Mouse (Mus musculus): ENCODE measurements around the gene Creb5.

Creb5 gene

DNA sequence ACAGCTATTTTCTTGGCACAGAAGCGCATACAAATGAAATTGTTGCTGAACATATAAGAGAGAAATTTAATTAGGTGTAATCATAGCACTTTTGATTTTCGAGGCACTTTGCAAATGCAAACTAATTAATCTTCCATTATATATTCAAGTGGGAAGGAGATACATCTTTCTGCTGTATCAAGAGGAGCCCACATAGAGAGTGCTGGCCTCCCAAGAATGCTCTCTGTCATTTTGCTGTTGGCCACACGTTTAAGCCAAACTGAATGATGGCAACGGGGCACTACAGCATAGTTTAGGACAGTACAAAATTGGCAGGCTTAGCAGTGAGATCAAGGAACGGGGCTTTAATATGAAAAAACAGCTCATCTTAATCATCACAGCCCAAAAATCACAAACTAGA lies 356.4 kb downstream of the Creb5 start:
- no peak for DNase-seq (ENCODE audit: low spot score)

DNA sequence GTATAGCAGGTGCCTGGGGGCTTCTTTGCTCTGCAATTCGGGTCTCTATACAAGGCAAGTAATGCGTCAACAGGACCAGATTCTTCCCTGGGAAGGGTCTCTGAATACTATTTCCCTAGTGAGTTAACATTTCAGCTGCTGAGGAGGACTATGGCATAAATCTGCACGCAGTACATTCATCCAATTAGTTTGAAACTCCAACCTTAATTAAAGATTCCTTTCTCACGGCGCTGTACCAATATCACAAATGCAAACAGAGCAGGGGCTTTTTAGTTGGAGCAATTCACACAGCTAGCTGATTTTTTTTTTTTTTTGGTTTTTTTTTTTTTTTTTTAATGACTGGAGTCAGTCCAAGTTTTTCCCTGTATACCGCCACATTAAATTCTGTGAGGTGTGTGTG lies 357.0 kb downstream of the Creb5 start:
- DNase-seq (ENCODE audit: low spot score): no peak

DNA sequence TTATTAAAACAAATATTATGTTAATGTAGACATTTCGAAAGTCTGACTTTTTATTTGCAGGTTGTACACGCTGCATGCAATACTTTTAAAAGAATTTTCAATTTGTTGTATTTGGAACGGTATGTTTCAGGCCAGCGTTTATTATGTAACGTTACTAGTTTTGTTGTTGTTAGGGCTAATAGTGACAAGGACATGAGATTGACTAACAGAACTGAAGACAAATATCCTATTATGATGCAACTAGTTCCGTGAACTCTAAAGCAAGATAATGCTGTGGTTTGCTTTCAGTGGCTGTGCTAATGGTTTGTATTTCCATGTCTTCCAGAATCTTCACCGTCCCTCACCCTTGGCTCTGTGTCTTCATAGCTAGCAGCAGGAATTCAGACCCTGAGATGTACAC lies 357.9 kb downstream of the Creb5 start:
- DNase-seq (ENCODE audit: low spot score): no peak

DNA sequence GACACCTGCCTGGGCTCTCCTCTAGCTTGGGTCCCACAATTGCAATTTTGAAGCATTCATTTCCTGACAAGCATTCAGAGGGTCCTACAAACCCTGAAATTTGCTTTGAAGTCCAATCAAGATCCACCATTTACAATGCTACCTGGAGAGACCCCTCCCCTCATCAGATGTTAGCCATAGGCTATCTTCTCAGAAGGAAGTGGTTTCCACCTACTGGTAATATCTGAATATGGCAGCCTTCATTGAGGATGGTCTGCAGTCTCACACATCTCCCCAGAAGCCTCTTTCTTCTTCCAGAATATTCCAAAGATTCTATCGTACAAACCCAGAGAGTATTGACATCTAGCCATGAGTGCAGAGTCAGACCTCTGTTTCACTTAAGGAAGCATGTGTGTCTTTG lies 362.7 kb downstream of the Creb5 start:
- DNase-seq (ENCODE audit: low spot score): peak; percentile 40

DNA sequence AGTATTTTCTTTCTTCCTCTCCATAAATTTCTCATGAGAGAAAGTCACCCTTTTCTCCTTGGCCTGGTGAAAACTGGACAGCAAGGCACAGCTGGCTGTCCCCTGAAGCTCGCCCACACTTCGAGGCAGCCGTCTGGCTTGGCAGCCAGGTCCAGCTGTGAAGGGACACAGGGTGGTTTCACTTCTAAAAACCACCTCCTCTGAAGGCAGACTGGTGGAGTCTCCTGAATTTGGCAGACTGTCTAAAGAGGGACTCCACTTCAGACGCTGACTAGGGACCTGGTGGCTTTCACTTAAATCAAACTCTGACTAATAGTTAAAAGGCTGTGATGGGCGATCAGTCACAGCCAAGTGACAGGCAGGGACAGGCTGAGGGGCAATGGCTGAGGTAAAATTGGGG lies 365.6 kb downstream of the Creb5 start:
- no peak for DNase-seq (ENCODE audit: low spot score)

DNA sequence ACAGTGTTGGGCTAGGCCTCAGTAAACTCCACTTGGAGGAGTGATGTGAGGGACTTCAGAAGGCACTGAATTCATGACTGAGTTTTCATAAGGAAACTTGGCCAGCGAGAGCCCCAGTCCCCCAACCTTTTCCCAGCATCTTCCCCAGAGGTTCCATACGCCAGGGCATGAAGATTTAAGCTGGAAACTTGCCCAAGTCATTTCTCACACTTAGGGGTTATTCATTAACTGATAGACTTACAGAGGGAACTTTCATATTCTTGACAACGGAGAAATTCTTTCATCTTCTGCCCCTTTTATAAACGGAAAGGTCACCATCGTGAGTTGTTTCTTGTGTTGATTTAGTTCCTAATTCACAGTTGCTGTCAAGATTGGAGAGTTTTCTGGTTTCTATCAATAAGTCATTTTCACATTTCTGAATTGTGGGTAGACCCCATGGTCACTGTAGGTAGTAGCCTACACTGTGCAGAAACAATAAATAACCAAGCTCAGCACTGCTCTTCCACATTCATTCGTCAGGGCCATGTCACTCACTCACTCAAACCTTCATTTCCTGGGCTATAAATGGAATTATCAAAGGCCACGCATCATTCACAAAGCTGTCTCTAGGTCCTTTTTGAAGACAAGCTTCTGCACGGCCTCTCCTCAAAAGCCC lies 366.8 kb downstream of the Creb5 start:
- DNase-seq (ENCODE audit: low spot score): no peak

DNA sequence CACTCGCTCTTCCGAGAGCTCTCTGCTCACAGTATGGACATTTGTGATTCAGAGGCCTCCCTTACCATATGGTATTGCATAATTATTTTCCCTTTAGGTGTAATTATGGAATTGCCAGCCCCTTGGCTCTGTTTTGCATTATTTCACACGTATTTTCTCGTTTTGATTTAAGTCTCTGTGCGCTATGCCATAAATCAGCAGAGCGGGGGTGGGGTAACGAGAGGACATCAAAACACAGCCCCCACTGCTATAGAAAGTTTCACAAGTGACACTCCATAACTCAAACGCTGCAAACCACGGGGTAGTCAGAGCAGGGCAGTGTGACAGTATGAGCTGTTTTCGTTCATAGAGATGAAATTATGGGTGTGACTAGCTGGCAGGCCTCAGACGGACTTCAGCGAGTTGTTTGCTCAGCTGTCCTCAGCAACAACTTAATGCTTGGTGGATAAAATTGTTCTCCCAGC lies 367.3 kb downstream of the Creb5 start:
- DNase-seq (ENCODE audit: low spot score): peak; percentile 49

DNA sequence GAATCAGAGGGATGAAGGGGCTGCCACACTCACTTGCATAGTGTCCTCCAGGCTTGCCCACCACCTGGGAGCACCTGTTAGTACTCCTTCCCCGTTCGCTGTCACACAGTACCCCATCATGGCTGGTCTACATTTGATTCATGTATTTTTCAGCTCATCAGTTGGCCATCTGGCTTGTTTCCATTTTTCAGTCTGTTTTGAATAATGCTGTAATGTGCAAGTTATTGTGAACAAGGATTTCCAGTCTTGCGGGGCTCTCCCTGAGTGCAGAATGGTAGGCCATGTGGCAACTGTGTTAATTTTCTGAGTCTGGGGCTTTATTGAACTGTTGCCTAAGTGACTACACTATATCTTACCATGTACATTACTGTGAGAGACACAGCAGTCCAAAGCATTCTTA lies 369.4 kb downstream of the Creb5 start:
- no peak for DNase-seq (ENCODE audit: low spot score)

DNA sequence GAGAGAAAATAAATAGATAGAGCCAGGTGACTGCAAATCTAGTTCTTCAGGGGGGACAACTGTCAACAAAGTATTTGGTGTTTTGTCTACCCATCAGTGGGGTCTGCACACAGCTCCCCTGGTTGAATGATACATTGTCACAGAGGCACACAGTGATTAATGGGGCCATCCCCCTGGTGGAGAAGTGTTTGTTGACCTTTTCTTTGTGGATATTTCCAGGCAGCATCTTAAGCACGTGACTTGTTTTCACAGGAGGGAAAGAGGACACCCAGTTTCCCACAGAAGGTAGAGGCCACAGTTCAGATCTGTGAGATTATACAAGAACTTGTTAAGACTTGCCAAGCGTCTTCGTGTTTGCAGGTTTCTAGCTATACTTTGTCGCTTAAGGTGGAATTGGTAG lies 370.4 kb downstream of the Creb5 start:
- peak; percentile 75 for DNase-seq (ENCODE audit: low spot score)

DNA sequence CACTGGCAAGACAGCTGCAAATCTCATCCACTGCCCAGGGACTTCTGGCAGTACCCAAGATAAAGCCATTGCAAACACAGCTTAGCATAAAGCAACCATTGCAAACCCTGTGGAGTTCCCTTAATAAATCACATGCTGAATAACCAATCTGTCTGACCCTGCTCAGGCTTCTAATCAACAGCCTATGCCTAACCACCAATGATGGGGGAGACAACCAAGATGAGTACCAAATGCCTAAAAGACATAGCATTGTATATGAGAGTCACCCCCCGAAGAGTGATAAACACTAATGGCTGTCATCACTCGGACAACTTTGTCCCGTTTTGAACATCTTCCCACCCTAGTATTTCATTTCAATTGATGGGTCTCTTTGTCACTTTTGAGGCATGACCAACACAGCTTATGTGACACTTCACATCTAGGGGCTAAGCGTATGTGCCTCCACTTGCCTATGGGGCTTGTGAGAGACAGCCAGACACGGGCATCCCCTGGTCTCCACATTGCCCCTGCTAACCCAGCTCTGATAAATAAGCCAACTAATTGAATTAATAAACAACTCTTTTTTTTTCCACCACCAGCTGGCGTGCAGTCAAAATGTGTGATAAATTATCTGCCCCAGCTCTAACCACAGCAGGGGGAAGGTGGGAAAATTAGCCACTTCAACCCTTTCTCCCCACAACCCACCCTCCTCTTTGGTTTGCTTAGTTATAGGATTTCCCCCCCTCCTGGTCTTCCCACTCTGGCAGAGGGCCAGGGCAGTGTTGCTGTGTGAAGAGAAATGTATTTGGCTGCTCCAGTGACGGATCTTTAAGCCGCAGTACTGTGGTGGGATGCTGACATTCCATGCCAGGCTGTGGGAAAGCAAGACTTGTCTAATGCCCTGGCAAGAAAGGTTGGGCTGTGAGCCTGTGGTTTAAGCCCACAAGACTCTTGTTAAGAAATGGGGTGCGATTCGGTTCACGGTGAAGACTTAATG lies 376.1 kb downstream of the Creb5 start:
- DNase-seq (ENCODE audit: low spot score): peak; percentile 34

DNA sequence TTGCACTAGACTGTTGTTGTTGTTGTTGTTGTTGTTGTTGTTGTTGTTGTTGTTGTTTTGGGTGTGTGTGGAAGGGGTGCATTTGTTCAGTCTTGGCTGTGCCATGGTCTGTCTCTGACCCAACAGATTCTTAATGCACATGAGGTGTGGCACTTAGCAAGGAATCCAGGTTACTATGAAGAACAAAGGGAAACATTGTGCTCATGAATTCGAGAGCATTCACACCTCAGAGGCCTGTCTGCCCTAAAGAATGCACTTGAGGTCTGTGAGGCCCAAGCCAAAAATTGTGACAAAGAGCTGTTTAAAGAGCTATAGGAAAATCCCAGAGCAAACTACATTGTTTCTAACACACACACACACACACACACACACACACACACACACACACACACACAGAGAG lies 377.7 kb downstream of the Creb5 start:
- no peak for DNase-seq (ENCODE audit: low spot score)

DNA sequence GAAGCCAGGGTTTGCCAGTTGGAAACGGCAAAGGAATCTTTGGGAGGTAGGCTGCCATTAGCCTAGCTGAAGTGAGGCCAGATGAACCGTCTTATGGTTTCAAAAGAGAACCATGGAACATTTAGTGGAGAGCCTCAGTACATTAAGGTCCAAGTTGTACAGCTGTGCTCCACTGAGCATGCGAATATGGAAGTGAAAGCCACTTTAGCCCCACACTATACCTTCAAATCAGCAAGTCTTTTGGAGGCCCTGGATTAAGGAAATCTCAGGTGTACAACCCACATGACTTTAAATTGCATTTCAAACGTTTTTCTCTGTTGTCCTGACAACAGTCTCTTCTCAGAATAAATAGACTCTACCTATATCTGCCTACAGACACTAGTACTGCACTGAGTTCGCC lies 379.4 kb downstream of the Creb5 start:
- no peak for DNase-seq (ENCODE audit: low spot score)

DNA sequence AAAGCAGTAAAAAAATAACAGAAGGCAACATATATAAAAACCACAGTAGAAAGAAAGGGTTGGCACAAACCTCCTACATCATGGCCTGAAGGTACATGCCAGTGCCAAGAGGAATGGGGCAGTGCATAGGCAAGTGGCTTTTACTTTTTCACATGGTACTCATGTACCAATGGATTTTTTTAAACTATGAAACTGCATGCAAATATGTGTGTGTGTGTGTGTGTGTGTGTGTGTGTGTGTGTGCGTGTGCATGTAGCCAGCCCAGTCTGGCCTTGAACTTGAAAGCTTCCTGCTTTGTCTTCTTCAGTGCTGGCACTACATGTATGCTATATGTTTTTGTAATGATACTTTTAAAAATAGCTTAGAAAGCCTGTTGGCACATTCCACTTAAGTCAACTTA lies 391.2 kb downstream of the Creb5 start:
- no peak for DNase-seq (ENCODE audit: low spot score)

DNA sequence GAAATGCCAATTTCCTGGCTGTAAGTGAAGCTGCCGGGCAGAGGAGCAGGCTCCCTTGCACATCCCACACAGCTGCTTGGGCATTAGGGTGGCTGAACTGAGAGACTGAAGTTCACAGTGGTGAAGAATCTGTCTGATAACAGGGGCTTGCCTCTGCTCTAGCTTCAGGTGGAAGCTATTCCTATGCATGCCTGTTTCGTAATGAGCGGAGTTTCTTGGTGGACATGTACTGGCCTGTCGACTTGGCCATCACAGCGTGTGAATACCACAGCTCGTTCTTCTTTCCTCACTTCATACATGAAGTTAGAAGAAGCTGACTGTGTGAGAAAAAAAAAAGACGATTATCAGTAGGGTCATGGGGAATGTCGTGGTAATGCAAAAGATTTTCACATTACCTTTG lies 393.0 kb downstream of the Creb5 start:
- DNase-seq (ENCODE audit: low spot score): no peak

DNA sequence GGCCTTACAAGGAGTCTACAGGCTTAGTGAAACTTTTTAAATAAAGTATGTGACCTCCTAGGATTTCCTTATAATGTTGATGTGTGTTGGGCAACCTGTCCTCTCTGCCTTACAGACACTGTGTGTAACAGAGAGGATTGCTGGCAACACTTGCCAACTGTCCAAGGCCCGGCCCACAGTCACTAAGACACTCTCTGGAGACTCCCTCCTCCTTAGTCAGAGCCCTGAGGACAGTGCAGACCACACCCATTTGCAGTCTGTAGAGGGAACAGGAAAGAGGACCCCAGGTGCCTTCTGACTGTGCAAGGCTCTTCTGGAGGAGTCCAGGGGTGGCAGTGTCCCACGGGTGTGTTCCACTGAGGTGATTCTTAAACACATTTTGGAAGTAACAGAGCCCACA lies 397.3 kb downstream of the Creb5 start:
- DNase-seq (ENCODE audit: low spot score): no peak

DNA sequence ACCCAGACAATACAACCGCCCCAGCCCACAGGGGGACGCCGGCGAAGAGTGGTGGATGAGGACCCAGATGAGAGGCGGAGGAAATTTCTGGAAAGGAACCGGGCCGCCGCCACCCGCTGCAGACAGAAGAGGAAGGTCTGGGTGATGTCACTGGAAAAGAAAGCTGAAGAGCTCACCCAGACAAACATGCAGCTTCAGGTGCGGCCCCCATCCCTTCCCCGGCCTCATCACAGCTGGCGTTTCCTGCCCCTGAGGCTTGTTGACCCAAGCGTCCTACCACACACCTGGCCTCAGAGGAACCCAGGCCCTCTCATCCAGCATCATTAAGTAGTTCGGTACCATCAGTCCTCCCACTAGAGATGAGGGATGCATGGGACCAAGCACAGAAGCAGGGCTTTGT lies 398.3 kb downstream of the Creb5 start:
- DNase-seq (ENCODE audit: low spot score): no peak

DNA sequence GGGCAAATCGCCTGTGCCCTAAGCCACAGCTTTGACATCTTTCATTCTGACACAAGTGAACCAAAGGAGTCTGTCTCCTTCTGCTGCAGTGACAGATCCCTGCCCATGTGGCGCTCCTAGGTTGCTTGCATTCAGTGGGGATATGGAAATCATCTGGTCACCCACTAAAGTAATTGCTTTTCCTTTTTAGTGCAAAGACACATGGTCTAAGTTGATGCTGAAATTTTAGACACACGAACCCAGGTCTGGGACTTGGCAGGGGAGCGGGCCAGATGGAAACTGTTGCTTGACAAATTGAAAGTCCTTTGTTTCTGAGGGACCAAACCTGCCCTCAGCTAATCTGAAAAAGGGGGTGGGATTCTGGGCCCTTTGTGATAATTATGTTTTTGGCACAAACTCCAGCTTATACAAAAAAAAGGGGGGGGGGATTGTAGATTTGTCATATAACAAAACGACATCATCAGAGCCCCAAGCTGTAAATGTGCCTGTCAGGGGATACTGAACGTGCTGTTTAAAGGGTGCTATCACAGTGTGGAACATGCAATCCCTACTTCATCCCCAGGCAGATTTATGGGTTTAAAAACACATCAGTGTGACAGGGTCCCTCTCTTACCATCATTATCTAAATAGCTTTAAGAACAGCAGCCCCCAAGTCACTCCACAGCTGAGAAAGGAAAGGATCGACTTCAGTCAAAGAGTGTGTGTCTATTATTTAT lies 401.9 kb downstream of the Creb5 start:
- peak; percentile 40 for DNase-seq (ENCODE audit: low spot score)

DNA sequence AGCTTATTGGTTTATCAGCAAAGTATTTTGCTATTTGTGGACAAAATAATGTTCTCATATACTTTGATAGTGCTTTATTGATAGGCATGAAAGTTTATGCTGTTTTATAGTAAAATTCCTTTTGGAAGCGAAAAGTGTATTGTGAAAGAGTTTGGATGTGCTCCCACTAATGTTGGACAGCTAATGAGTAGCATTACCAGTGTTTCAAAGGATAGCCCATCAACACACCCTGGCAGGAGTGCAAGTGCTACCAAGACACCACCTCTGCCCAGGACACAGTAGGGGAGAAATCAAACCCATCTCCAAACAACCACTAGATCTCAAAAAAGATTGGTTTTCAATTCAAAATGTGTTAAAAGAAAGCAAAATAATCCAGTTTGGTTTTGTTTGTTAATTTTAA lies 403.9 kb downstream of the Creb5 start:
- no peak for DNase-seq (ENCODE audit: low spot score)

DNA sequence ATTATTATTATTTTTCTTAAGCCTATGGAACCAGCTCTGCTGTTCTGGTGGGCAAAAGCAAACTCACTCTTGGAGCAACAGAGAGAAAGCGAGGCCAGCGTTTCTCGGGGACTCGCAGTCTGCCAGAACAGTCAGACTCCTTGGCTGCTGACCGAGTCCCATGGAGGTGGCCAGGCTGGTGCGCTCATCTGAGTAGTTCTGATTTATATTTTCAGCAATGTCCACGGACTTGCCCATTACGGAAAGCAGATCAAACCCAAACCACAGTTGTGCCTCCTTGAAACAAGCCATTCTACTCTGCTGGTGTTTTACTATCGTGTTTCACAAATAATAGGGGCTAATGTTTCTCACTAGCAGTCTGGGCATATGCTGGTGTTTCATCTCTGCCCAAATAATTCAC lies 408.1 kb downstream of the Creb5 start:
- no peak for DNase-seq (ENCODE audit: low spot score)

DNA sequence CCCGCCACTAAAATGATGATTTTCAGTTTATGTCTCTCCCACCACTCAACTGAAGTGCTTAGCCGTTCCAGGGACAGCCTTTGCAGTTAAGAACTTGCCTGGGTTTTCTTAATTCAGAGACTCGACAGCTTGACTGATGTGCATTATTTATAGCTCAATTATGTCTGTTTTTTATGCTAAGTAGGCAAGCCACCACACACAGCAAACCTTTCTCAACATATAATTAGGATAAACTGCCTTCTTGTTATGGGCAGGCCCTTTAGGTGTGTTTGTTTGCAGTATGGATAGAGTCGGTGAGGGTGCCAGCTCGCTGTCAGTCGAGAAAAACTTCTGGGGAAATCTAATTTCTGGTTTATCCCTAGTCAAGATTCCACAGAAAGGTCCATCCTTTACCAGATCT lies 409.4 kb downstream of the Creb5 start:
- no peak for DNase-seq (ENCODE audit: low spot score)

DNA sequence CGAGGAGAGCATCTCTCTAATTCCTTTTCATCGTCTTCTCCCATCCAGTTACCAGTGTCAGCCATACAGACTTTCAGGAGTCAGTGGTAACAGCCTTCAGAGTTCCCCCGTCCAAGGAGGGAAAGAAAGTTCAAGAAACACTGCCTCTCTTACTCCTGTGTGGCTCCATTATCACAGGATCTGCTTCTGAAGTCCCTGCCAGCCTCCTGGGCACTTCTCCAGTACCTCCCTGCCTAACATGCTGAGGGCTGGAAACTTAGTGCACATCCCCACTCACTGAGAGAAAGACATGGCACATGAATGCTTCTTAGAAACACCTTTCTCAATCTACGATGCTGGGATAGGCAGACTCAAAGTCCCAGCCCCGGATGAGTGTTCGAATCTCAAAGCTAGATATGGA lies 409.9 kb downstream of the Creb5 start:
- DNase-seq (ENCODE audit: low spot score): no peak

DNA sequence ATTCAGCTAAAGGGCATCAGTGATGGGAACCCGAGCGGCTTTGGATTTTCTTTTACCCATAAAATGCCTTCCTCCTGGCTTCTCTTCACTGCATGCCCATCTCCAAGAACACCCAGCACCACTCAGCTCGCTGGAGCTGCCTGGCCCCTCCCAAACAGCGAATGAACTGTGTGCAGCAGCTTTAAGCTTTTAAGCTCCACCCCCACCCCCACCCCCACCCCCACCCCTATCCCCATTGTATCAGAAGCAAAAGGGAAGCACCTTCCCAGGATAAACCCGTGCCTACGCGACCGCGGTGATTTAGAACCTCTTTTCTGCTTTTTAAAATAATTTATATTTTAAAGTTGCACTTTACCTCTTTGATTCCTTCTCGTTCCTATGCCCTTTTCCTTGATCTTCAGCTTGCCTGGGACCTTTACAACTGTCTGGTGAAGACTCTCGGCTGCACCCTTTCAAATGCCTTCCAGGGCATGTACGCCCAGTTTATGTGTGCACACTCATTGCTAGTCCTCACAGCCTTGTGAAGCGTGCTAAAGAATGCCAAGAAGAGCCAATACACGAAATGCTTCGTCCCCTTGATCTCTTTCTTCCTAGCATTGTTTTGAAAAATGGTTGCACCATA lies 411.2 kb downstream of the Creb5 start:
- DNase-seq (ENCODE audit: low spot score): peak; percentile 76

Data from embryo, embryonic 10.5 days (tissue).